Mouse (Mus musculus) left cerebral cortex, postnatal 14 days (tissue): ENCODE measurements around the gene Prpf18. TPM values are rescaled to one million over a fixed set of nuclear protein-coding genes. Genes with fewer than 3 reads are reported as not detected.

Source experiments
- DNase-seq, 2 experiments: peaks; one replicate each; pipeline ENCODE4 v3.0.0; 2021 to 2022; ENCODE audit warnings: low spot score in 2 of 2, mixed read lengths in 1 of 2
- intact Hi-C: fragments of 180-260 bp; cut with DNase I; formaldehyde crosslinking; loops from one replicate; pipeline ENCODE4 v1.15.1; 2025
- long read RNA-seq, 2 experiments: library from polyadenylated mRNA; stranded (forward); transcript quantifications; one replicate each; pipeline ENCODE4 v2.0.0; 2021
- total RNA-seq, 2 experiments: library from RNA; stranded (reverse); gene quantifications; 2 replicates each; pipeline ENCODE4 v1.2.3; 2021

Prpf18 gene
- 10 to 100 TPM; 44.5 to 48.3 TPM for total RNA-seq
- long read RNA-seq, experiment 1, transcript Prpf18-201 (10 exons, 3,522 nt), result major isoform, 14 of 36 reads
- long read RNA-seq, experiment 1, partial matches to known transcripts, result 1 of 36 reads
- long read RNA-seq, experiment 1, other reads (novel, unspliced or antisense), result 21 of 36 reads
- long read RNA-seq, experiment 2, transcript Prpf18-201 (10 exons, 3,522 nt), result major isoform, 13 of 29 reads
- long read RNA-seq, experiment 2, partial matches to known transcripts, result 2 of 29 reads
- long read RNA-seq, experiment 2, other reads (novel, unspliced or antisense), result 14 of 29 reads

DNA sequence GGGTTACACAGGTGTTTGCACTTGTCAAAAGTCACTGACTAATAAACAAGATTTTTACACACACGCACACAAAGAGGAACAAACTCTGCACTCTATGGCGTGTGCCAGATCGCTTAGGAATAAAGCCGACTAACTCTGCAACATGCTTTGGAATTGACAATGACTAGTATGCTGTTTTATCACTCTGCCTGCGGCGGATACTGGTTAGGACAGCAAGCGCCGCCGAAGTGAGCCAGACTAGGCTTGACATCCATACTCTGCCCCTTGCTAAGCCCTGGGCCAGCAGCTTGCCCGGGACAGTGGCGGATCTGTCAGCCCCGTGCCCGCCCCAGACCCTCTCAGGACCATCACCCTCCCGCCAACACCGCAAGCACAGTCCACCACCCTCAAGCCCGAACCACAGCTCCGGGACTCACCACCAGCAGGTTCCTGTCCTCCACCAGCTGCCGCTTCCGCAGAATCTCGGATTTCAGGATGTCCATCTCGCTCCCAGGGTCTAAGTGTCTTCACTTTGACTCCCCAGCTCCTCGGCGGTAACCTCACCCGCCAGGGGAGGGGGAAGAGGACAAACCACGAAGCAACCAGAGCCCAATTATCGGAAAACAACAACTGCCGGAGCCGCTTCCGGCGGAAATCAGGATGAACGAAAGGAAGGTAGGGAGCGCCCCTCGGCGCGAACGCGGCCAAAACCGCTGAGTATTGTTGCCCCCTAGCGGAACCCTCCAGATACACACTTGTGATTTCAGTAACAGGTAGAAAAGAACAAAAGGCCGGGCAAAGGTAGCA lies at the start of gene Prpf18:
Gene Prpf18, minus strand, starts transcription at position 614 of the 786 bp plus-strand sequence.
- DNase-seq, result peak; percentile 87 to 91
- intact Hi-C loops, result loop anchor here (1.0 kb wide), 1 partner anchor 213 kb away; no protein-coding TSS in a partner anchor

- no peak for DNase-seq
- intact Hi-C loops, result no loop called here
Measured at GRCm38 (mm10) chr2:4679886-4680285, 28.0 kb upstream of the Prpf18 start.

- intact Hi-C loops, result no loop called here
- DNase-seq, result no peak
Measured at GRCm38 (mm10) chr2:4671636-4672035, 19.7 kb upstream of the Prpf18 start.

- no peak for DNase-seq
- intact Hi-C loops, result no loop called here
Measured at GRCm38 (mm10) chr2:4669701-4670100, 17.8 kb upstream of the Prpf18 start.

DNA sequence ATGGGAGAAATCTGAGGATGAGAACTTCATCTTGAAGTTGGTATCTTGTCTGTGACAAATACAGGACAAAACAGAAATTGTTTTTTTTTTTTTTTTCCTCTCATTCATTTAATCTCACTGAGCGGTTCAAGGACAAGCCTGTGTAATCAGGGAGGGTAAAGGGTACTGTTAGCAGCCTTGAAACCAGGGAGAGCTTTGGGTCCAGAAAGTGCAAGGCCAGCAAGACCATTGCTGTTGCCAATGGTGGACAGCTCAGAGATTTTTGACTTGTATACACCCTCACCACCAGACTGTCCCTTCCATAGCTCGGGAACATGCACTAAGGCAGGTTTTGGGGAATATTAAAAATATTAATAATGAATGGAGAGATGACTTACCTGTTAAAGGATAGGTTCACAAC lies 16.7 kb upstream of the Prpf18 start:
- intact Hi-C loops, result no loop called here
- DNase-seq, result no peak

- DNase-seq, result no peak
- intact Hi-C loops, result no loop called here
Measured at GRCm38 (mm10) chr2:4660677-4661076, 8.8 kb upstream of the Prpf18 start.

DNA sequence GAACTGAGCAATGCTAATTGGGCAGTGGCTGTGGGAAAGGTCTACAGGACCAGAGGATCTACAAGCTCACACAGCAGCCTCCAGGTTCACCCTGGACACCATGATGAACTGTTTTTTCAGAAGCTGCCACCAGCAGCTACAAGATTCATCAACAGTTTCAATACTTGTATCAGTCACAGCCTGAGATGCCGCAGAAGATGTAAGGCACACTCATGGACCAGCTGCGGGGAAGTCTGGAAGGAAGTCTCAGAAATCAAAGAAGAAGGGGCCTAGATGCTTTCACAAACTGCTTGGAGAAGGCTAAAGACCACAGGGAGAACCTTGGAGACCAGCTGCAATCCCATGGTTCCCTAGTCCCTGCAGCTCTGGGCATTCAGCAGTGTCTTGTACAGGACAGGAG lies 2.3 kb downstream of the Prpf18 start:
- intact Hi-C loops, result no loop called here
- DNase-seq, result no peak

- intact Hi-C loops, result no loop called here
- DNase-seq, result no peak
Measured at GRCm38 (mm10) chr2:4648094-4648493, 3.8 kb downstream of the Prpf18 start.

- no peak for DNase-seq
- intact Hi-C loops, result no loop called here
Measured at GRCm38 (mm10) chr2:4645066-4645465, 6.8 kb downstream of the Prpf18 start.

GRCm38 (mm10) chr2:4638189-4638588 lies 13.7 kb downstream of the Prpf18 start:
- intact Hi-C loops, result loop anchor here (10.0 kb wide), 1 partner anchor 133 kb away; no protein-coding TSS in a partner anchor
- no peak for DNase-seq

GRCm38 (mm10) chr2:4636656-4637055 lies 15.3 kb downstream of the Prpf18 start:
- intact Hi-C loops, result loop anchor here (10.0 kb wide), 1 partner anchor 132 kb away; no protein-coding TSS in a partner anchor
- DNase-seq, result no peak

DNA sequence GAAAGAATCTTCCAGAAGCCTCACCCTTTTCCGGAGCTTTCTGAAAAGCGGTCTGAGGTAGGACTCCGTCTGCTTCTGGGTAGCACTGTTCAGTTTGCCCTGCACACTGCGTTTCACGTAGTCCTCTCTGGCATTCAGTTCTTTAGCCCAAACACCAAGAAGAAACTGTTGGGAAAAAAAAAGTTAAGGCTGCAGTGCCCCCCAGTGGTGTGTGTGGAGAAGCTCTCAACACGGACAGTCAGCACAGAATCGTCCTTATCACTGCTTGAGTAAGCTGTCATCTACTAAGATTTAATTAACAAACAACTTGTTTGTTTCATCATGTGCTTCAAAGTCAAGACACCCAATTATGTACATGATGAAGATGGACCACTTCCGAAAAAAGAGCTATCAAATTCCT lies 16.1 kb downstream of the Prpf18 start:
- DNase-seq, result no peak
- intact Hi-C loops, result loop anchor here (10.0 kb wide), 1 partner anchor 131 kb away; no protein-coding TSS in a partner anchor

DNA sequence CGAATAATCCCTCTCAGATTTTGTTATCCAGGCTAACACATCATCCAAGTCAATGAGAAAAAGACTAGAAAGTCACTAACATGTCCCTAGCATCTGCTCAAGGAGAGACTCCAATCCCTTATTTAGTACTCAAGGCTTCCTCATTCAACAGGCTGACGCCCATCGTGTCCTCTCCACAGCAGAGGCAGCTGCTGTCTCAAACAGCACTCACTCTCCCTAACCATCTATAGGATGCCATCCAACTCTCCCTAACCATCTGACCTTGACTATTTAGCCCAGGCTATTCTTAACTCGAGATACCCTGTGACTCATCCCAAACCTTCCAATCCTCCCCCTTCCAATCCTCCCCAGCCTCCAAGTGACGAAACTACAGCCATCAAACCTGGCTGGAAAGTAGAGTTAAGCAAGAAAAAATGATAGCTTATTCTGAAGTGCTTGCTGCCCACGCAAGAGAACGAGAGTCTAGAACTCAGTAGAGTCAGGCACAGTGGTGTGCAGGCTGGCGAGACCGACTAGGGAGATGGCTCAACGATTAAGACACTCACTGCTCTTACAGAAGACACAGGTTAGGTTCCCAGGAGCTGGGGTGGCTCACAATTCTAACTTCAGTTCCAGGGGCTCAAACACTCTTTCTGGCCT lies 21.6 kb downstream of the Prpf18 start:
- no peak for DNase-seq
- intact Hi-C loops, result loop anchor here (10.0 kb wide), 1 partner anchor 126 kb away; no protein-coding TSS in a partner anchor

- no peak for DNase-seq
- intact Hi-C loops, result no loop called here
Measured at GRCm38 (mm10) chr2:4629470-4629869, 22.4 kb downstream of the Prpf18 start.

- intact Hi-C loops, result no loop called here
Measured at GRCm38 (mm10) chr2:4628920-4629319, 23.0 kb downstream of the Prpf18 start.

GRCm38 (mm10) chr2:4626911-4627310 lies 25.0 kb downstream of the Prpf18 start:
- intact Hi-C loops, result no loop called here
- DNase-seq, result no peak

More at GRCm38 (mm10) chr2:4628920-4629319, 23.0 kb downstream of the Prpf18 start:
- DNase-seq, result no peak

DNA sequence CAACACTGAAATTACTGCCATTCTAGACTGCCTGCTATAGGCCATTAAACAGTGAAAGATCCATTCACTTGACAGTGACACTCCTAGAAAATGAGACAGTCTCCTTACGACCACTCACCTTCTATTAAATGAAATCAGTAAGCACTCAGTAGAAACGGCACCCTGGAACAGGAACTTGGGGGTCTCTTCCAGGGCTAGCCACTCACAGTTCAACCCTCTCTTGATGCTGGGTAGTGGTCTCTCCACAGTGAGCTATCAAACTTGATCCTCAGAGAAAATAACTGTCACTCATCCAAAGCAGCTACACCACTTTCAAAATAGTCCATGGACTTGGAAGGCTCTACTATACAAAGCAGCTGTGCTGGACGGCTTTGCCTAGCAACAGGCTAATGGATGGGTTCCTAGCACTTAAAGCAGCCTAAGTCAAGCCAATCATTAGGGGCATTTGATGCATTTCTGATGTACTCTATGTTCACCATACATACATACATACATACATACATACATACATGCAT lies 30.4 kb downstream of the Prpf18 start:
- DNase-seq, result no peak
- intact Hi-C loops, result no loop called here

DNA sequence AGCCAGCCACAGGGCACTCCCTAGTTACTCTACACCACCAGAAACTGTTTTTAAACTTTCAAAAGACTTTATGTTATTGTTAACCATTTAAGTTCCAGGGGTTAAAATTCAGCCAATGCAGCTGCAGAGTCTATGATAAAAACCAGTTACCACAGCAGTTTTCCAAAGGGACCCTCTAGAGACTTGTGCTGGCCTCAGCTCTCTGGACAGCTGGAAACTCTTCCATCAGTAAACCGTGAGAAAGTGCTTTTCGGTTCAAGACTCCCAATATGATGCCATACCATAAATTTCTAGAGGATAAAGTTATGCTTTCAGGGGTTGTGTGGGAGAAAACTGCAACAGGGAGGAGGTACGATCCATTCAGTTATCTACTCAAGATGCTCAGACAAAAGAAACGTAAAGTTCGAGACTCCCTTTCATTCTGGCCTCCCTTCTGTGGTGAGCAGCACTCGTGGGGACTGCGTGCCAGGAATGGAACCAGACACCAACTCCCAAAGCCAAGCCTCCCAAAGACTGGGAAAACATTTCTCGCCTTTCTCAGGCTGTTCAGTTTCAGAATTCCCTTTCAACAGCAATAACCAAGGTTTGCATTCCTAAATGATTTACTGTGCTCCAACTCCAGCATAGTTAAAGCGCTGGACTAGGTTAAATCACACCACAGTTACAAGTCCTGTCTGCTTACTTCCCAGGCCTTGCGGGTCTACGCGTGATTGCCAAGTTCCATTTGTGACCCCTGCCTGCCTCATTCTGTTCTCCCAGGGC lies 31.1 kb downstream of the Prpf18 start:
- intact Hi-C loops, result no loop called here
- no peak for DNase-seq

DNA sequence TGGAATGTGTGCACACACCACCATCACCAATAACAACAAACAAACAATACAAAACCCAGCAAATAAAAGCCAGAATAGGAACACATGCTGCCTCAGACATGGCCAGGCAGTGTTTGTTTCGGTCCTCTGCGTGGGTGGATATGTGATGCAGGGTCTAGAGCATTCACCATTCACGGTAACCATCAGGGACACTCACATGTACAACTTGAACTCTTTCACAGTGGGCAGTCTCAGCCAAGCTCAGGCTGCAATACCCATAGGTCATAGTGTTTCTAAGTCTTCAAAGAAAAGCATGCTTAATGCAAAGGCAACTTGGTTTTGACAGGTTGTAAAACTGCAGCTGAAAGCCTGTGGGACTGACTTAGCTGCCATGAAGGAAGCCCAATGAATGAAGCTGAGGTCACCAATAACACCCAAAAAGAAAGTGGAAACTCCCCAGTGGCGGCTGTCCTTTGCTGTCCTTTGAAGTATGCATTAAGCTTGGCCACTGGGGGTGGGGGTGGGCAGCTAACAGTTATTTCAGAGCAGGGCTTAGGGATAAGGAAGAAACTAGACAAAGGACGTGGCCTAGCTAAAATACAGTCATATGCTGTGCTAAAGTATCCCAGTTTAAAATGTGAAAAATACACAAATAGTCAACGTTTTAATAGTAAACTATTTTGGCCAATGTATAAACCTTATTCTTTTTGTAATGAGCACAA lies 31.9 kb downstream of the Prpf18 start:
- no peak for DNase-seq
- intact Hi-C loops, result no loop called here
